Mouse (Mus musculus) heart, embryonic 14.5 days (tissue): ENCODE results near the gene Nr5a1. TPM values are rescaled to one million over a fixed set of nuclear protein-coding genes. Genes with fewer than 3 reads are reported as not detected.

ENCODE experiments used
- ATAC-seq: fragments of 200-750 bp; cut with Nextera tagmentation; 2 replicates; pipeline ENCODE4 v1.8.0; 2017; ENCODE audit warnings: low read depth, moderate TSS enrichment; ENCODE audit not compliant: insufficient number of reproducible peaks, insufficient read depth, low FRiP score
- H3K27ac ChIP-seq, 2 experiments: fragments of 200-500 bp in 1 of 2; fragments of 300-500 bp in 1 of 2; sonication (generic) in 1 of 2; replicated peaks in 1 of 2; 2 replicates each; pipeline ENCODE4 v1.5.1; 2012 to 2014; ENCODE audit warnings: low read depth in 2 of 2, low read length in 2 of 2, control low read depth in 1 of 2, mild to moderate bottlenecking in 1 of 2, mixed read lengths in 1 of 2; ENCODE audit not compliant: control insufficient read depth in 1 of 2, insufficient read depth in 1 of 2
- H3K27me3 ChIP-seq: fragments of 300-500 bp; sonication (generic); 2 replicates; pipeline ENCODE4 v1.6.1; 2014; ENCODE audit warnings: mild to moderate bottlenecking, low read length, control low read depth; ENCODE audit not compliant: control insufficient read depth, insufficient read depth
- H3K36me3 ChIP-seq: fragments of 300-500 bp; sonication (generic); 2 replicates; pipeline ENCODE4 v1.6.1; 2014; ENCODE audit warnings: mild to moderate bottlenecking, control low read depth, low read length, mixed read lengths; ENCODE audit not compliant: control insufficient read depth, insufficient read depth
- H3K4me1 ChIP-seq, 2 experiments: fragments of 200-500 bp in 1 of 2; fragments of 300-500 bp in 1 of 2; sonication (generic) in 1 of 2; 2 replicates each; pipeline ENCODE4 v1.6.1; 2012 to 2014; ENCODE audit warnings: low read length in 2 of 2, control low read depth in 1 of 2, mixed read lengths in 1 of 2; ENCODE audit not compliant: control insufficient read depth in 2 of 2, insufficient read depth in 2 of 2
- H3K4me2 ChIP-seq: fragments of 300-500 bp; sonication (generic); 2 replicates; pipeline ENCODE4 v1.6.1; 2014; ENCODE audit warnings: mild to moderate bottlenecking, low read length
- H3K4me3 ChIP-seq, 2 experiments: fragments of 200-500 bp in 1 of 2; fragments of 300-500 bp in 1 of 2; sonication (generic) in 1 of 2; 2 replicates each; pipeline ENCODE4 v1.5.1; 2012 to 2014; ENCODE audit warnings: low read length in 2 of 2, mild to moderate bottlenecking in 2 of 2, control low read depth in 1 of 2, low read depth in 1 of 2, moderate library complexity in 1 of 2; ENCODE audit not compliant: control insufficient read depth in 1 of 2, insufficient read depth in 1 of 2
- H3K9ac ChIP-seq: fragments of 300-500 bp; sonication (generic); 2 replicates; pipeline ENCODE4 v1.6.1; 2014; ENCODE audit warnings: mild to moderate bottlenecking, low read length
- H3K9me3 ChIP-seq: fragments of 300-500 bp; sonication (generic); 2 replicates; pipeline ENCODE4 v1.6.1; 2016; ENCODE audit warnings: low read length, control low read depth; ENCODE audit not compliant: control insufficient read depth
- WGBS: fragments of 180-500 bp; shearing (Covaris S2); extraction: QIAGEN DNeasy Blood & Tissue Kit; methylation state at CpG from one replicate; pipeline ENCODE4 v1.1.7; 2014; 5-methylcytosine and 5-hydroxymethylcytosine counted together
- polyA plus RNA-seq: library from polyadenylated mRNA; unstranded; fragments of >200 nt; fragmentation: Nextera tagmentation; extraction: Ambion mirVana; gene quantifications from 2 replicates; pipeline ENCODE4 v1.2.1, GENCODE M21; 2014

Nr5a1 gene
- polyA plus RNA-seq, 1 experiment from 2014 or later, result not detected

- no peak overlapping the region for H3K9ac ChIP-seq
- no peak overlapping the region for H3K27ac ChIP-seq
- no peak overlapping the region for H3K4me2 ChIP-seq
- no peak overlapping the region for H3K4me3 ChIP-seq
- H3K36me3 ChIP-seq, result no peaks in the 10 kb centered on the region
- 0 out of 2 replicates have a peak, but pooled peaks cover 3% of the 10 kb centered on the region for H3K27me3 ChIP-seq
- no peak for ATAC-seq
- no peaks in the 10 kb centered on the region for H3K9me3 ChIP-seq
- WGBS, result 5% methylated on average over 1 of the region's 1 CpGs
- H3K4me1 ChIP-seq, result peaks cover 0 to 4% of the 10 kb centered on the region in 2 experiments; a peak in 1 of 4 replicates
Measured at GRCm38 (mm10) chr2:38661398-38661797, 52.9 kb downstream of the Nr5a1 start.

GRCm38 (mm10) chr2:38658338-38658836 is 56.0 kb downstream of the Nr5a1 start:
- Histone ChIP-seq H3K9ac (peak overlapping the region; percentile 64), H3K27me3 (0 out of 2 replicates have a peak, but pooled peaks cover 3% of the 10 kb centered on the region), H3K9me3 (no peaks in the 10 kb centered on the region), H3K4me3 (peak overlapping the region; percentile 38 to 49), H3K4me1 (peaks cover 0 to 4% of the 10 kb centered on the region in 2 experiments; a peak in 1 of 4 replicates), H3K27ac (no peak overlapping the region), H3K36me3 (no peaks in the 10 kb centered on the region), H3K4me2 (peak overlapping the region; percentile 74)
- 0% methylated on average over 25 of the region's 25 CpGs for WGBS
- peak; percentile 88 for ATAC-seq

GRCm38 (mm10) chr2:38653694-38654093 is 60.6 kb downstream of the Nr5a1 start:
- Histone ChIP-seq H3K27ac (no peak overlapping the region), H3K36me3 (no peaks in the 10 kb centered on the region), H3K4me2 (no peak overlapping the region), H3K9ac (no peak overlapping the region), H3K9me3 (no peaks in the 10 kb centered on the region), H3K4me3 (no peak overlapping the region), H3K27me3 (no peaks in the 10 kb centered on the region), H3K4me1 (peaks cover 0 to 4% of the 10 kb centered on the region in 2 experiments; a peak in 1 of 4 replicates)
- 83% methylated on average over 2 of the region's 2 CpGs for WGBS
- ATAC-seq, result no peak

GRCm38 (mm10) chr2:38653293-38653619 is 61.1 kb downstream of the Nr5a1 start:
- no peak overlapping the region for H3K9ac ChIP-seq
- no peaks in the 10 kb centered on the region for H3K9me3 ChIP-seq
- no peak overlapping the region for H3K4me3 ChIP-seq
- H3K4me2 ChIP-seq, result no peak overlapping the region
- 87% methylated on average over 5 of the region's 5 CpGs for WGBS
- H3K27ac ChIP-seq, result no peak overlapping the region
- H3K4me1 ChIP-seq, result peaks cover 0 to 4% of the 10 kb centered on the region in 2 experiments; a peak in 1 of 4 replicates
- no peaks in the 10 kb centered on the region for H3K27me3 ChIP-seq
- no peak for ATAC-seq
- no peaks in the 10 kb centered on the region for H3K36me3 ChIP-seq

DNA sequence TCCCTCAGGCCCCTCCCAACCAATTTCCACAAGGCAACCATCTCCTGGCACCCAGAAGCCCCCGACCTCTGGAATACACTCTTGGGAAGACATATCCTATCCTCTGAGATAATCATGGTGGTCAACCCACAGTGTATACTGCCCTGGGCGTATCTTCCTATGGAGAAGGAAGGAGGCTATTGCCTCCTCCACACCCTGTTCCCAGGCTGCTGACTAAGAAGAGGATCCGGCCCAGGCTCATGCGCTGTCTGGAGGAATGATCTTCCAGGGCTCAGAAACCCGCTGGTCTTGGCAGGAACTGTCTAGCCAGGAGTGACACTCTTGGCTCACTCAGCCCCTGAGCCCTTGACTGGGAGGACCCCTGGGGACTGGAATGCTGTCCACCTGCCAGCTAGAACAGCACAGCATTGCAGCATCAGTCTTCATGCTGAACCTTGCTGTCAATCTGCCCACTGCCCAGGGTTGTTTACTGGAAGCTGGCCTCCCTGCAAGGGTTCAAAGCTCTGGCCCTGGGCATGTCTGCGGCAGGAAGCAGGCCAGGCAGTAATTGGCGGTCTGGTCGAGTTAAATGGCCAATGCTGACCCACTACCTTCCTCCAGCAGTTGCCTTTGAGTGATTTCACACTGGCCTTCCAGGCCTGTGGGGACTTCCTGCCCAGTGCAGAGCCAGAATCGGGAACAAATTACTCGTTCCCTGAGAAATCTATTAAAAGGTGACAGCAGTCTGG is 61.6 kb downstream of the Nr5a1 start:
- 65% methylated on average over 10 of the region's 10 CpGs for WGBS
- Histone ChIP-seq H3K27ac (no peak overlapping the region), H3K36me3 (no peaks in the 10 kb centered on the region), H3K9ac (no peak overlapping the region), H3K27me3 (no peaks in the 10 kb centered on the region), H3K4me3 (no peak overlapping the region), H3K4me1 (no peaks in the 10 kb centered on the region), H3K4me2 (no peak overlapping the region), H3K9me3 (no peaks in the 10 kb centered on the region)
- ATAC-seq, result no peak

- H3K4me3 ChIP-seq, result no peak overlapping the region
- 71% methylated on average over 7 of the region's 7 CpGs for WGBS
- H3K4me2 ChIP-seq, result no peak overlapping the region
- H3K9ac ChIP-seq, result no peak overlapping the region
- ATAC-seq, result no peak
- no peaks in the 10 kb centered on the region for H3K27me3 ChIP-seq
- no peaks in the 10 kb centered on the region; a peak in 1 of 4 replicates for H3K4me1 ChIP-seq
- H3K9me3 ChIP-seq, result no peaks in the 10 kb centered on the region
- no peaks in the 10 kb centered on the region for H3K36me3 ChIP-seq
- H3K27ac ChIP-seq, result no peak overlapping the region
Measured at GRCm38 (mm10) chr2:38652098-38652497, 62.2 kb downstream of the Nr5a1 start.

DNA sequence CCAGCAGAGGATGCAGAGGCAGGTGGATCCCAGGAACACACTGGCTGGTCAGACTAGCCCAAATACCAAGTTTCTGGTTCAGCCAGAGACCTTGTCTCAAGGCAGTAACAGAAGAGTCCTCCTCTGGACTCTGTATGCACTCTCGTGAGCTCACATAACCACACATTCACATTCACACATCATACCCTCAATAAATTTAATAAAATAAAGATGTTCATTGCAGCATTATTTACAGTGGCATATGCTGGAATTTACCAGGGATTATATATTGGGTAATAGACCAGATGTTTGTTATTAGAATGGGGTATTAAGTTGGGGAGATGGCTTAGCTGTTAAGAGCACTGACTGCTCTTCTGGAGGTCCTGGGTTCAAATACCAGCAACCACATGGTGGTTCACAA is 64.0 kb downstream of the Nr5a1 start:
- ATAC-seq, result no peak
- WGBS, result 85% methylated on average over 1 of the region's 1 CpGs
- Histone ChIP-seq H3K4me3 (no peak overlapping the region), H3K4me1 (no peaks in the 10 kb centered on the region; a peak in 1 of 4 replicates), H3K4me2 (no peak overlapping the region), H3K27ac (no peak overlapping the region), H3K9me3 (no peaks in the 10 kb centered on the region), H3K36me3 (no peaks in the 10 kb centered on the region), H3K27me3 (no peaks in the 10 kb centered on the region), H3K9ac (no peak overlapping the region)
